Mouse (Mus musculus): Measurements from ENCODE around the gene Neurl1a. TPM values are rescaled to one million over a fixed set of nuclear protein-coding genes. Genes with fewer than 3 reads are reported as not detected.

The Neurl1a gene
- total and polyA plus RNA-seq, 3 experiments = 12.1 to 24.2 (median 21.5) TPM

DNA sequence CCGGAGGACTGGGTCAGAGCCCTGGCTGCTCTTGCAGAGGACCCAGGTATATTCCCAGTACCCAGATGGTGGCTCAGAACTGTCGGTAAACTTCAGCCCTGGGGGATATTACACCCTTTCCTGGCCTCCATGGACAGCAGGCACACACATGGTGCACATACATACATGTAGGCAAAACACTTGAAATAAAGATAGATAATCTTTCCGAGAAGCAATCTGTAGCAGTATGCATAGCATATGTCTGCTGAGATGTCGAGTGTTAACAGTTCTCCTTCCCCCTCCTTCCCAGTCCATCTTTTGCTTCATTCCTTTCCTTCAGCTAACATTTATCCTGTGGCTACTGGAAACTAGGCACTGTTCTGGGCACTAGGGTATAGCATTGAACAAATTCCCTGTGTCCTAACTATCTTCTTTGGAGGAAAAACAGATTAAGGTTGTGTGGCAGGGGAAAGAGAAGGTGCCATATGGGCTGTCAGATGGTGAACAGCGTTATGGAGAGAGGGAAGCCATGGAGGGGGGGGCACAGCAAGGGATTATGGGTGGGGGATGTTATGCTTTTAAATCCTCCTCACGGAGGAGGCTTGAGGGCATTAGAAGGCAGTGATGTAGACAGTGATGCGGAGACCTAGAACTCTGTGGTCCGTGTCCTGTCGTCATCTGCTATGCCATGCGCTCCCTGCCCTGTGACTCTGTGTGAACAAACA is 33.1 kb downstream of the Neurl1a start:
- no peak for DNase-seq

DNA sequence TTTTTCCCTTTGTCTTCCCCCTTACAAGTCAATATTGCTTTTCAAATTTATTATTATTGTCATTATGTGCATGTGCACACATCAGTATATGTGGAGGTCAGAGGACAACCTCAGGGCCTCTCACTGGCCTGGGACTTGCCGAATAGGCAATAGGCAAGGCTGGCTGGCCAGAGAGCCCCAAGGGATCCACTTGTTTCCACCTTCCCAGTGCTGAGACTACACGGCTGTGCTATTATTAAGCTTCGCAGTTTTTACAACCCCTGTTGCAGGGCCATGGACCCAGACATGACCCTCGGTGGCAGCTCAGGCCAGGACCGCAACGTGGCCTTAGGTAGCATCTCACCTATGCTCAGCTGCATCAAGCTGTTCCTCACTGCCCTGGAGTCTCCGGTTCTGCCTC is 33.8 kb downstream of the Neurl1a start:
- DNase-seq = no peak

DNA sequence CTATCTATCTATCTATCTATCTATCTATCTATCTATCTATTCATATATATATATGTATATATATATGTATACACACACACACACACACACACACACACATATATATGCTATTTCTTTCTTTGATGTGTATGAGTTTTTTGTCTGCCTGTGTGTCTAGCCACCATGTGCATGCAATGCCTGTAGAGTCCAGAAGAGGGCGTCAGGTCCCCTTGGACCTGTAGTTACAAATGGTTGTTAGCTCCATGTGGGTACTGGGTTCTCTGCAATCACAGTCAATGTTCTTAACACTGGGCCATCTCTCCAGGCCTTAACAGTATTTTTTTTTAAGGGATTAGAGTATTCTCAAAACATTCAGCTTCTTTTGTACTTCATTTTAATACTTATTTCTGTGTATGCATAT is 34.9 kb downstream of the Neurl1a start:
- no peak for DNase-seq

- DNase-seq = peak; percentile 83
These were observed 38.1 kb downstream of the Neurl1a start for GRCm38 (mm10) chr19:47216766-47217165.

DNA sequence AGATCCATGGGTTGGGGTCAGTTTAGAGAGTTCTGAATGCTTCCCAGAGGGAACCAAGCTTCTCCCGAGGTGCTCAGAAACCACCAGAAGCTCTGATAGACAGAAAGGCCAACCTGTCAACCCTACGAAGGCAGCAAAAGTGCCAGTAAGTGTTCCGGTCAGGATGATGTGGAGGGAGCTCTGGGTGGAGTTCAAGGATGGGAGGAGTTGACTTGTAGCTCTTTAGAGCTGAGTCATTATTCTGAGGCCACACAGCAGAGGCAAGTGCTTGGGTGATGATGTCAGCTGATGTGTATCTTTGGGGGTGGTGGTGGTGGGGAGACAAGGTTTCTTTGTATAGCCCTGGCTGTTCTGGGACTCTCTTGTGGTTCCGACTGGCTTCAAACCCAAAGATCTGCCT is 41.0 kb downstream of the Neurl1a start:
- DNase-seq = peak; percentile 84

DNA sequence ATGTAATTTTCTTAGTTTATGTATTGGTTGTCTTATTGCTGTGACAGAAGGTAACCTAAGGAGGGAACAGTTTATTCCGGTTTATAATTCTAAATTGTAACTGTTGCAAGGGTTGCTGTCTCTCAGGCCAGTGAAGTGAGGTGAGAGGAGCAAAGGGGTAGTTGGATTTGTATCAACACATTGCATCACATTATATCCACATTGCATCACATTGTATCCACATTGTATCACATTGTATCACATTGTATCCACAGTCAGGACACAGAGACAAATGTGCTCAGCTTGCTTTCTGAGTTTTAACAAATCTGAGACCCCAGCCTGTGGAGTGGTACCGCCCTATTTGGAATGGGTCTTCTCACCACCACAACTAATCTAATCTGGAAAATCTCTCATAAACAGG is 41.6 kb downstream of the Neurl1a start:
- DNase-seq = no peak

DNA sequence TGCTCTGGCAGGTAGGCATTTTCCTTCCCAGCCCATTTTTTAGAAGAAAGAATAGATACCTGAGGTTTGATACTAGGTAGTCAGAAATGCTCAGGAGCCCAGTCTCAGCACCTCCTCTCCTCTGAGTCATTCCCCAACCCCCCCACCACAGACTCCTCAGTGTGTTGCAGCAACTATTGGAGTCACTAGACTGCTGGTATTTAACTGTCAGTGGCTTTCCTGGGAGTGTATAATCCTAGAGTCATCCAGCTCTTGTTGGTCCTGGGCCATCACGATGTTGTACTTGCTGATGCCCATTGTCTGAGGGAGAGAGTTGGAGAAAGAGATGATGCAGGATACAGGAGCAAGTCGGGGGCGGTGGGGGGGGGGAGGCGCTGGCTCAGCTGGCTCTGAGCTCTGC is 42.4 kb downstream of the Neurl1a start:
- peak; percentile 58 for DNase-seq

- no peak for DNase-seq
These were observed 43.0 kb downstream of the Neurl1a start for GRCm38 (mm10) chr19:47221500-47222153.

- DNase-seq = no peak
These were observed 43.7 kb downstream of the Neurl1a start for GRCm38 (mm10) chr19:47222154-47222840.

- DNase-seq = peak; percentile 68
These were observed 44.4 kb downstream of the Neurl1a start for GRCm38 (mm10) chr19:47222841-47223557.

DNA sequence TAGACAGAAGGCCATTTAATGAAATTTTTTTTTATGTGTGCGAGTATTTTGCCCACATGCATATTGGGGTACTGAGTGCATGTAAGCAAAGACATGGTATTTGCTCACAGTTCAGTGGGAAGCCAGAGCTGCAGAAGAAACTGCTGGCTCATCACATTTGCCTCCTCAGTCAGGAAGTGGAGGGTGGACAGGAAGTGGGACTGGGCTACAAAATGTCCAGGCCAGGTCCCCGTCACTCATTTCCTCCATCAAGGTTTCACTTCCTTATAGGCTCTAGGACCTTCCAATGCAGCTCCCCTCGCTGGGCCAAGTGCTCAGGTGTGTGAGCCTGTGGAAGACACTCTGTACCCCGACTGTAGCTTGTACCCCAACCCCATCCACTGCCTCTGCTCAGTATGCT is 46.1 kb downstream of the Neurl1a start:
- no peak for DNase-seq

DNA sequence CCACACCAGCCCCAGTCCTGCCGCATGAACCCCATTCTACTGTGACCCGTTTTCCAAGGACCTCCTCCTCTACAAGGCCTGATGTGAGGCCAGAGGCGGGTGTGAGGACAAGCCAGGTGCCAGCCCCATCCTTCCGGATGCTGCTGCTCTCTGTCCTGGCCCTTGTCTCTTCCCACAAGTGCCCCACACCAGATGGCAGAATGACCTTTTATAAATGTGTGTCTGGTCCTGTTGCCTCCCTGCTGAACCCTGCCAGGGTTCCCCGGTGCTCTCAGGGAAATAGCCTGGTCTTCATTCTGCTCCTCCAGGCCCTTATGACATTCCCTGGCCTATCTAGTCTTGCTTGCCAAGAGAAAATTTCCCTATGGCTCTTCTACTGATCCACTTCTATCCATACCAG is 47.2 kb downstream of the Neurl1a start:
- no peak for DNase-seq

DNA sequence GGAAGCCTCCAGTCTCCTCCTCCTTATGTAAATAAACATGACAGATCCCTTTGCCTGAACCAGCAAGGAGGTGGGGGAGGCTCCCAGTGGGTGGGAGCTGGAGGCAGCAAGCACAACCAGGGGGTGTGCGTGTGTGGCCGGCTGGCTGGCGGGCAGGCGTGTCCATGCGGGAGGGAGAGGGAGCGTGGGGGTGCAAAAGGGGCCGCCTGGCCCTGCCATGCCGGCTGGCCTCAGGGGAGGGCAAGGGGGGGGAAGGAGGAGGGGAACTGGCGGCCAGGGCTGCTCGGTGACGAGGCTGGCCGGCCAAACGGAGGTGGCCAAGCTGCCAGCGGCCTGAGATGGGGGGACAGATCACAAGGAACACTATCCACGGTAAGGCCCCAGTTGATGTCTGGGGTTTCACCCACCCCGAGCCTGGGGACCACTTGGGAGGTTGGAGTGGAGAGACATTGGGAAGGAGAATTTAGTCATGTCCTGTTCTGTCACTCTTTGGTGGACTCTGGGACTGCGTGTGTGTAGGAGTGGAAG is 50.2 kb downstream of the Neurl1a start:
- peak; percentile 84 for DNase-seq

GRCm38 (mm10) chr19:47229461-47229860 is 50.8 kb downstream of the Neurl1a start:
- DNase-seq = no peak

DNA sequence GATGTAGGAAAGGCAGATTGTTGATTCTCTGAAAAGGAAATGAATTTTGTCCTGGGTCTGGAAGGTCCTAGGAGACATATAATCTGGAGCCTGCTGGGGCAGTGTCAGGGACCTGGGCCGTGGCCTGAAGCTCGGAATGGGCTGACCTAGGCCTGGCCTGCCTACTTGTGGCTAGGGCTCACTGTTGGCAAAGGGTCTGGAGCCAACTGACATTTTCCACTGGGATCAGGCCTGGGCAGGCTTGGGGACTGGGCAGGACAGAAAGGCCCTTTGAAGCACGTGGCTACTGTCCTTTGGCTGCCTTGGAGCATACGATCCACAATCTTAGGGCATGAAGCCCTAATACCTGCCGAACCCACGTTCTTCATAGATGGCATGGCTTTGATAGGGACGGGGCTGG is 51.5 kb downstream of the Neurl1a start:
- no peak for DNase-seq

GRCm38 (mm10) chr19:47230682-47231081 is 52.1 kb downstream of the Neurl1a start:
- no peak for DNase-seq

- no peak for DNase-seq
These were observed 52.8 kb downstream of the Neurl1a start for GRCm38 (mm10) chr19:47231389-47231788.

DNA sequence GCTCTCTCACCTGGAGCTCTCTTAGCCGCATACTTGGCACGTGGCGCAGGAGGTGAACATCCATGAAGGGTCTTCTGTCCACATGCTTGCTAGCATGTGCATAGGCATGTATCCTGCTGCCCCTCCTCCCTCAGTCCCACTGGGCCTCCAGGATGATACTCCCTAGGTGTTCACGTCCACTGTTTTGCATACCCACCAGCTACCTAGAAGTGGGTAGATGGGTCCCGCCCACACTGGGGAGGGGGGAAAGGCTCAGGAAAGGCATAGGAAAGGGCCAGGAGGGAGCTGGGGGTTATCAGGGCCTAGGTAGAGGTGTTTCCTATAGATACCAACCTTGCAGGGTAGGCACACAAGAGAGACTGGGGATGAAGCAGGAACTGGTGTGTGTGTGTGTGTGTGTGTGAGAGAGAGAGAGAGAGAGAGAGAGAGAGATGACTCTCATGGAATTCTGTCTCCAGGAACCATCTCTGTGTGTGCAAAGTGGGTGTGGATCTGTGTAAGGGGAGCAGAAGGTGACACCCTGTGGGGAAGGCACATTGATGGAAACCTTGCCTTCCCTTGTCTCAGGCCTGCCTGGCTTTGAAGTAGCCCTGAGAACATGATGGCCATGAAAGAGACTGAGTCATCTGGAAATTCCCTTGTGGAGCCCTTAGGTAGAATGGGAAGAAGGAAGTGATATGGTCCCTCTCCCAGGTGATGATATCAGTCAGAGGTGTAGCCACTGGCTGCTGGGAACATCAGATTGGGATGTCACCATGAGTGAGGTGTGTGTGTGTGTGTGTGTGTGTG is 53.7 kb downstream of the Neurl1a start:
- DNase-seq = peak; percentile 53

- peak; percentile 44 for DNase-seq
These were observed 54.5 kb downstream of the Neurl1a start for GRCm38 (mm10) chr19:47233087-47233486.

- DNase-seq = no peak
These were observed 61.5 kb downstream of the Neurl1a start for GRCm38 (mm10) chr19:47240076-47240475.

GRCm38 (mm10) chr19:47240957-47241356 is 62.3 kb downstream of the Neurl1a start:
- no peak for DNase-seq
